Mouse (Mus musculus) gastrocnemius, adult 2 months (tissue): ENCODE data around the gene 2310022A10Rik. TPM values are rescaled to one million over a fixed set of nuclear protein-coding genes. Genes with fewer than 3 reads are reported as not detected.
A peak's percentile ranks its signal among the peaks of the same experiment; 100 is the strongest.

Experiments used
- DNase-seq: peaks from one replicate; pipeline ENCODE4 v3.0.0; 2022
- H3K27ac ChIP-seq: fragments of 200-600 bp; 2 replicates; pipeline ENCODE4 v1.8.1; 2022; ENCODE audit warnings: mild to moderate bottlenecking
- H3K4me3 ChIP-seq: fragments of 200-600 bp; 2 replicates; pipeline ENCODE4 v1.8.1; 2022; ENCODE audit warnings: mild to moderate bottlenecking, moderate library complexity
- CTCF ChIP-seq: fragments of 200-600 bp; IDR thresholded peaks from 2 replicates; pipeline ENCODE4 v1.8.1; 2022; ENCODE audit warnings: antibody characterized with exemption, mild to moderate bottlenecking, moderate library complexity
- intact Hi-C: fragments of 180-260 bp; cut with DNase I; formaldehyde crosslinking; loops from one replicate; pipeline ENCODE4 v1.15.1; 2025
- total RNA-seq, 2 experiments: library from RNA; stranded (reverse); gene quantifications; 2 replicates each; pipeline ENCODE4 v1.2.3; 2021

The 2310022A10Rik gene
- total RNA-seq, 2 experiments from 2014 or later = 107 to 123 TPM

- H3K4me3 ChIP-seq = no peak overlapping the region
- intact Hi-C loops = loop anchor here (5.0 kb wide), 1 partner anchor 75 kb away; the partner anchor contains the start of gene Ttc9b
- H3K27ac ChIP-seq = peak overlapping the region; percentile 66; the same call in 1 of the 2 replicates
- DNase-seq = no peak
- no peak for TF ChIP-seq CTCF
Observed at GRCm38 (mm10) chr7:27577589-27577988, 24.6 kb downstream of the 2310022A10Rik start.

GRCm38 (mm10) chr7:27578465-27578864 is 25.4 kb downstream of the 2310022A10Rik start:
- TF ChIP-seq CTCF = no peak
- H3K27ac ChIP-seq = peak overlapping the region; percentile 66
- DNase-seq = peak; percentile 47
- peak overlapping the region; percentile 15; the same call in 1 of the 2 replicates for H3K4me3 ChIP-seq
- intact Hi-C loops = loop anchor here (5.0 kb wide), 1 partner anchor 74 kb away; the partner anchor contains the start of gene Ttc9b

- DNase-seq = no peak
- H3K4me3 ChIP-seq = no peak overlapping the region
- no peak for TF ChIP-seq CTCF
- H3K27ac ChIP-seq = no peak overlapping the region
- intact Hi-C loops = no loop called here
Observed at GRCm38 (mm10) chr7:27580380-27581174, 27.5 kb downstream of the 2310022A10Rik start.

GRCm38 (mm10) chr7:27586861-27587260 is 33.8 kb downstream of the 2310022A10Rik start:
- TF ChIP-seq CTCF = no peak
- no peak for DNase-seq
- Histone ChIP-seq H3K4me3 (no peak overlapping the region), H3K27ac (no peak overlapping the region)
- intact Hi-C loops = no loop called here

- H3K4me3 ChIP-seq = no peak overlapping the region
- peak; percentile 31; the same call in 1 of the 2 replicates for TF ChIP-seq CTCF
- H3K27ac ChIP-seq = no peak overlapping the region
- no peak for DNase-seq
- intact Hi-C loops = no loop called here
Observed at GRCm38 (mm10) chr7:27587741-27588140, 34.7 kb downstream of the 2310022A10Rik start.

GRCm38 (mm10) chr7:27590088-27590487 is 37.1 kb downstream of the 2310022A10Rik start:
- DNase-seq = no peak
- intact Hi-C loops = no loop called here

GRCm38 (mm10) chr7:27590566-27591213 is 37.7 kb downstream of the 2310022A10Rik start:
- H3K4me3 ChIP-seq = peak overlapping the region; percentile 79
- intact Hi-C loops = no loop called here
- TF ChIP-seq CTCF = peak; percentile 31; the same call in 1 of the 2 replicates
- DNase-seq = no peak
- peak overlapping the region; percentile 100 for H3K27ac ChIP-seq

More at GRCm38 (mm10) chr7:27590088-27590487, 37.1 kb downstream of the 2310022A10Rik start:
- Histone ChIP-seq H3K27ac (peak overlapping the region; percentile 100; the same call in 1 of the 2 replicates), H3K4me3 (no peak overlapping the region)
- TF ChIP-seq CTCF = no peak

- Histone ChIP-seq H3K4me3 (peak within 1 kb of the TSS; percentile 79), H3K27ac (peak within 1 kb of the TSS; percentile 100)
- no peak for TF ChIP-seq CTCF
- intact Hi-C loops = loop anchor here (1.0 kb wide), 1 partner anchor 13 kb away; no protein-coding TSS in a partner anchor
- peak; percentile 94 for DNase-seq
Observed at GRCm38 (mm10) chr7:27591266-27592216, 38.5 kb downstream of the 2310022A10Rik start, which contains the start of gene Akt2. Gene Akt2 (plus strand): TSS chr7:27591552.

- peak overlapping the region; percentile 100 for H3K27ac ChIP-seq
- no peak for TF ChIP-seq CTCF
- intact Hi-C loops = loop anchor here (1.0 kb wide), 1 partner anchor 12 kb away; no protein-coding TSS in a partner anchor
- H3K4me3 ChIP-seq = peak overlapping the region; percentile 79
- DNase-seq = peak; percentile 34
Observed at GRCm38 (mm10) chr7:27592217-27592929, 39.3 kb downstream of the 2310022A10Rik start.

- intact Hi-C loops = loop anchor here (1.0 kb wide), 1 partner anchor 11 kb away; no protein-coding TSS in a partner anchor
- peak; percentile 28 for DNase-seq
- Histone ChIP-seq H3K4me3 (peak overlapping the region; percentile 79), H3K27ac (peak overlapping the region; percentile 100)
- no peak for TF ChIP-seq CTCF
Observed at GRCm38 (mm10) chr7:27592934-27593645, 40.1 kb downstream of the 2310022A10Rik start.
